Mouse (Mus musculus) cerebellum, postnatal 25 days (tissue): ENCODE results near the gene Tagln2.

ENCODE experiments used
- DNase-seq, 2 experiments: peaks; one replicate each; pipeline ENCODE4 v3.0.0; 2021; ENCODE audit warnings: mixed read lengths in 2 of 2

Tagln2 gene

GRCm38 (mm10) chr1:172527431-172527830, 27.6 kb downstream of the Tagln2 start:
- DNase-seq, result no peak

DNA sequence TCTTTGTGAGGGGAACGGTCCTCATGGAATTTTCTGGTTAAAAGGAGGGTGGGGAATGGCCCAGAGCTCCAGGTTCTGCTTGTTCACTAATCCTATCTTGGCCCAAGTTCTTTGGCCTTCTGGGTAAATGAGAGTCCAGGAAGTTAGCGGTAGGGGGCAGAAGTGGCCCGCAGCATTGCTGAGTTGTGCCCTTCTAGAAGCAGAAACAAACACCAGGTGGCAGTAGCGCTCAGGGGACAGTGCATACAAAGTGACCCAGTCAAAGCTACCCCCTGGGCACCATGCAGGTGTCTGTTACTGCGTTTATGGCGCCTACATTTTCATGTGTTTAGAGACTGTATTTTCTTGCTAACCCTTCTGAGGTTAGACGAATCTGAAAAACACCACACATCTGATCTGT, 28.9 kb downstream of the Tagln2 start:
- DNase-seq, result peak; percentile 85 to 93

- DNase-seq, result no peak
Measured at GRCm38 (mm10) chr1:172530544-172531220, 30.8 kb downstream of the Tagln2 start.

GRCm38 (mm10) chr1:172532551-172532950, 32.7 kb downstream of the Tagln2 start:
- peak; percentile 70 to 79 for DNase-seq

DNA sequence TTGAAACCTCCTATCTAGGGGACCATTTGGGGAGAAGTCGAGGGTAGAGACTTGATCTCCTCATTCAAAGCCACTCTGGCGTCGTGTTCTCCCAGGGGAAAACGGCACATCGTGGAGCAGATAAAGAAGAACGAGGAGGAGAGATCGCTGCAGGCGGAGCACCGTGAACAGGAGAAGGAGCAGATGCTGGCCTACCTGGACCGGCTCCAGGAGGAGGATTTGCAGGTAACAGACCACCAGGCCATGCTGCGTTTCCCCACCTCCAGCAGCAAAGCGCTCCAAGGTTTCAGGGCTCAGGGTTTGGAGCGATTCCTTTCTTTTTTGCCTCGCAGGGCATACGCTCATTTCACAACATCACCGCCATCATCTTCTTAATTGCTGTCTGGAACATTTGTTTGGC, 35.3 kb downstream of the Tagln2 start:
- DNase-seq, result peak in 1 of 2 experiments; percentile 44

GRCm38 (mm10) chr1:172539827-172540226, 40.0 kb downstream of the Tagln2 start:
- peak in 1 of 2 experiments; percentile 21 for DNase-seq

GRCm38 (mm10) chr1:172540283-172540820, 40.5 kb downstream of the Tagln2 start:
- no peak for DNase-seq

DNA sequence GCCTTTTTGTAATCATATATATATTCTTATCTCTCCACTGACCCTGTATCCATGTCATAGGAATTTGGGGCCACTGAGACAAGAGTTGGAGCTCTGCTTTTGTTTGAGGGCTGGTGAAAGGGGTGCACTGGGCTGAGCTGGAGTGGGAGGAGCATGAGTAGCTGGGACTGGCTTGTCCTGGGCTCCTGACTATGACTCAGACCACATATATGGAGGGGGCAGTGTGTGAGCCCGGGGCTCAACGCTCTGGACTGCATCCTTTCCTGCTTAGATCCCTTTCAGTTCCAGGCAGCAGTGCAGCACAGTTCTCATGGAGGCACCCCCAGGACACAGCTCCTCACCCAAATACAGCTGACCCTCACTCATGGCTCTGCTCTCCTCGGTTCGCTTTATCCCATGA, 46.2 kb downstream of the Tagln2 start:
- no peak for DNase-seq

GRCm38 (mm10) chr1:172548501-172548900, 48.7 kb downstream of the Tagln2 start:
- DNase-seq, result no peak

DNA sequence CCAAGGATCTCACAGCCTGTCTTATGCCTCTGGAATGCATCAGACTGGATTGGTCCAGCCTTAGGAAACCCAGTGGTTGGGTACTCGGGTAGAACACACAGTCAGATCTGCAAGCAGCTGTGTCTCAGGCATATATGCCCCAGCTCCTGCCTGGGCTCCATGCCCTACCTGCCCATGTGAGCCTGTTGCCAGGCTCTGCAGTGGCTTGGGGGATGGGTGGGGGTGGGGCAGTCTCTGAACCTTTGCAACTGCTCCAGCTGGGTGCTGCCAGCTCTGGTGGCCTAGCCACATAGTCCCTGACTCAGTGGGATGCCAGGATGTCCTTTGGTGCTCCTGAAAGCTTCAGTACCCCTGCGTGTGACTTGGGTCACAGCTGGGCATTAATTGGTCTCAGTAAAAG, 49.5 kb downstream of the Tagln2 start:
- no peak for DNase-seq

- DNase-seq, result no peak
Measured at GRCm38 (mm10) chr1:172549717-172550116, 49.9 kb downstream of the Tagln2 start.

DNA sequence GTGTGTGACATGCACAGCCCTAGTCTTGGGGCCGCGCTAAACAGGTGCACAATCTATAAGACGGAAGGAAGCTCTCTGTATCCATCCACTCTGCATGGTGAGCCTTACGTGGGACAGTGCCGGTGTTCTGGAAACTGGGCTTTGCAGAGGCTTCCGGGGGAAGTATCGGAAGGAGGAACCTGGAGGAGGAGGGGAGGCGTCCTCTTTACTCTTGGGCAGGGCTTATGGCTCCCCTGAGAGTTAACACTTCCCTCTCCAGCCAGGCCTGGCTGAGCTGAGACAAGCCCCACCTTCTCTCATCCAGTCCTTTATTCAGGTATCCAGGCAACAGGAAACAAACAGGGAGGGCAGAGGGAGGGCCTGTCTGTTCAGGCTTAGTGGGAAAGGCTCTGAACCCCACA, 50.7 kb downstream of the Tagln2 start:
- peak in 1 of 2 experiments; percentile 29 for DNase-seq

DNA sequence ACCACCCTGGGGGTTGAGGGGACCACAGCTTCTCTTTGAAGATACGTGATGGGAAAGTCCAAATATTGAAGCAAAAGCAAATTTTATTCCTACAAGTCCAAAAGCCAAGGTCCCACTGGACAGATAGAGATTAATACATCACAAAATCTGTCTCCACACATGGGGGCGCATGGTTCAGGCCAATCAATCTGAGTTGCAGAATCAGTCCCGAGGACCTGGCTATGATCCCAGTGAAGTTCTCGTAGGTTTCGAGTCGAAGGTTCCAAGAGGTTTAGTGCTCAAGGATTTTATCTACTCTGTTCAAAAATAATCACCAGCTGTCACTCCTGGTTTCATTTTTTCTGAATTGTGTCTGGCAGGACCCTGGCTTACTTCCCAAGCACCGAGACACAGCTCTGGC, 51.2 kb downstream of the Tagln2 start:
- DNase-seq, result no peak

DNA sequence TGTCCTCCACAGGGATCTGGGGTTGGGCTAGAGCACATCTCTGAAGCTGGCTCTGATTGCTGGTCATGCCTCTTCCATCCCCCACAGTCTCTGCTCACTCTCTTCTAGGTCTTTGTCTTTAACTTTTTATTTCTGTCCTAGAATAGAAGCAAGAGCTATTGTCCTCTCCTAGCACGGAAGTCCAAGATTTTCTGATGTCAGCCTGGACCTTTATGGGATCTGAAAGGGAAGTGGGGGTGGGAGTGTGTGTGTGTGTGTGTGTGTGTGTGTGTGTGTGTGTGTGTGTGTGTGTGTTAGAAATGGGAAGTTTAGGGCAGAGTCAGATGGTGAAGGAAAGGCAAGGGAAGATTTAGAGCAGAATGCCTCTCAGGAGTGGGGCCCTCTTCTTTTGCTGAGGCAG, 52.8 kb downstream of the Tagln2 start:
- no peak for DNase-seq

GRCm38 (mm10) chr1:172555638-172556037, 55.8 kb downstream of the Tagln2 start, which contains the start of gene Vsig8:
Vsig8 (plus strand) TSS chr1:172555938.
- no peak for DNase-seq
